Mouse (Mus musculus): ENCODE results near the gene Pafah2. TPM values are rescaled to one million over a fixed set of nuclear protein-coding genes. Genes with fewer than 3 reads are reported as not detected.

Pafah2 gene
- polyA plus RNA-seq, 1 experiment = not detected

- Histone ChIP-seq H3K4me1 (ENCODE audit: control insufficient read depth, insufficient read depth, low read length) (peaks cover 9% of the 10 kb centered on the region), H3K27ac (ENCODE audit: insufficient read depth, low read depth, low read length) (no peak overlapping the region), H3K4me3 (ENCODE audit: insufficient read depth, low read depth, low read length) (no peak overlapping the region)
- TF ChIP-seq CTCF (IDR thresholded peaks at IDR 0.05; ENCODE audit: insufficient read depth, low read depth, low read length) (no peak), POLR2A (IDR thresholded peaks at IDR 0.05; ENCODE audit: insufficient read depth, low read depth, low read length) (no peak)
- 87% methylated on average over 7 of the region's 7 CpGs for whole genome bisulfite sequencing
Observed at GRCm38 (mm10) chr4:134423949-134424348, 27.8 kb downstream of the Pafah2 start.

- Histone ChIP-seq H3K4me3 (ENCODE audit: insufficient read depth, low read depth, low read length) (no peak overlapping the region), H3K4me1 (ENCODE audit: control insufficient read depth, insufficient read depth, low read length) (peaks cover 14% of the 10 kb centered on the region), H3K27ac (ENCODE audit: insufficient read depth, low read depth, low read length) (peak overlapping the region; percentile 17; the same call in 1 of the 2 replicates)
- 47% methylated on average over 7 of the region's 7 CpGs for WGBS
- TF ChIP-seq CTCF (IDR thresholded peaks at IDR 0.05; ENCODE audit: insufficient read depth, low read depth, low read length) (no peak), POLR2A (IDR thresholded peaks at IDR 0.05; ENCODE audit: insufficient read depth, low read depth, low read length) (no peak)
Observed at GRCm38 (mm10) chr4:134425088-134425487, 29.0 kb downstream of the Pafah2 start.

GRCm38 (mm10) chr4:134430381-134431004 lies 34.4 kb downstream of the Pafah2 start:
- no peak for TF ChIP-seq CTCF (IDR thresholded peaks at IDR 0.05; ENCODE audit: insufficient read depth, low read depth, low read length)
- no peak for TF ChIP-seq POLR2A (IDR thresholded peaks at IDR 0.05; ENCODE audit: insufficient read depth, low read depth, low read length)
- H3K4me3 ChIP-seq (ENCODE audit: insufficient read depth, low read depth, low read length) = no peak overlapping the region
- WGBS = 20% methylated on average over 23 of the region's 23 CpGs

GRCm38 (mm10) chr4:134432686-134433360 lies 36.7 kb downstream of the Pafah2 start:
- Histone ChIP-seq H3K4me1 (ENCODE audit: control insufficient read depth, insufficient read depth, low read length) (peaks cover 17% of the 10 kb centered on the region), H3K4me3 (ENCODE audit: insufficient read depth, low read depth, low read length) (no peak overlapping the region), H3K27ac (ENCODE audit: insufficient read depth, low read depth, low read length) (no peak overlapping the region)
- TF ChIP-seq CTCF (IDR thresholded peaks at IDR 0.05; ENCODE audit: insufficient read depth, low read depth, low read length) (no peak), POLR2A (IDR thresholded peaks at IDR 0.05; ENCODE audit: insufficient read depth, low read depth, low read length) (no peak)
- 67% methylated on average over 15 of the region's 15 CpGs for WGBS

More at GRCm38 (mm10) chr4:134430381-134431004, 34.4 kb downstream of the Pafah2 start:
- Histone ChIP-seq H3K27ac (ENCODE audit: insufficient read depth, low read depth, low read length) (peak overlapping the region; percentile 95), H3K4me1 (ENCODE audit: control insufficient read depth, insufficient read depth, low read length) (peaks cover 17% of the 10 kb centered on the region)

- H3K4me3 ChIP-seq (ENCODE audit: insufficient read depth, low read depth, low read length) = no peak overlapping the region
- H3K27ac ChIP-seq (ENCODE audit: insufficient read depth, low read depth, low read length) = no peak overlapping the region
- peaks cover 10% of the 10 kb centered on the region for H3K4me1 ChIP-seq (ENCODE audit: control insufficient read depth, insufficient read depth, low read length)
- TF ChIP-seq CTCF (IDR thresholded peaks at IDR 0.05; ENCODE audit: insufficient read depth, low read depth, low read length) = no peak
- no peak for TF ChIP-seq POLR2A (IDR thresholded peaks at IDR 0.05; ENCODE audit: insufficient read depth, low read depth, low read length)
- 71% methylated on average over 7 of the region's 7 CpGs for WGBS
Observed at GRCm38 (mm10) chr4:134436185-134436584, 40.1 kb downstream of the Pafah2 start.

- Histone ChIP-seq H3K27ac (ENCODE audit: insufficient read depth, low read depth, low read length) (no peak overlapping the region), H3K4me1 (ENCODE audit: control insufficient read depth, insufficient read depth, low read length) (peaks cover 6% of the 10 kb centered on the region), H3K4me3 (ENCODE audit: insufficient read depth, low read depth, low read length) (no peak overlapping the region)
- no peak for TF ChIP-seq CTCF (IDR thresholded peaks at IDR 0.05; ENCODE audit: insufficient read depth, low read depth, low read length)
- no peak for TF ChIP-seq POLR2A (IDR thresholded peaks at IDR 0.05; ENCODE audit: insufficient read depth, low read depth, low read length)
- 86% methylated on average over 10 of the region's 10 CpGs for WGBS
Observed at GRCm38 (mm10) chr4:134436659-134437058, 40.5 kb downstream of the Pafah2 start.

- TF ChIP-seq POLR2A (IDR thresholded peaks at IDR 0.05; ENCODE audit: insufficient read depth, low read depth, low read length) = no peak
- no peak for TF ChIP-seq CTCF (IDR thresholded peaks at IDR 0.05; ENCODE audit: insufficient read depth, low read depth, low read length)
- 62% methylated on average over 3 of the region's 3 CpGs for WGBS
- H3K27ac ChIP-seq (ENCODE audit: insufficient read depth, low read depth, low read length) = no peak overlapping the region
- H3K4me3 ChIP-seq (ENCODE audit: insufficient read depth, low read depth, low read length) = no peak overlapping the region
- H3K4me1 ChIP-seq (ENCODE audit: control insufficient read depth, insufficient read depth, low read length) = peaks cover 6% of the 10 kb centered on the region
Observed at GRCm38 (mm10) chr4:134439119-134439518, 43.0 kb downstream of the Pafah2 start.

- no peak overlapping the region for H3K27ac ChIP-seq (ENCODE audit: insufficient read depth, low read depth, low read length)
Observed at GRCm38 (mm10) chr4:134439919-134440318, 43.8 kb downstream of the Pafah2 start.

GRCm38 (mm10) chr4:134442216-134442615 lies 46.1 kb downstream of the Pafah2 start:
- Histone ChIP-seq H3K27ac (ENCODE audit: insufficient read depth, low read depth, low read length) (no peak overlapping the region), H3K4me3 (ENCODE audit: insufficient read depth, low read depth, low read length) (no peak overlapping the region), H3K4me1 (ENCODE audit: control insufficient read depth, insufficient read depth, low read length) (peaks cover 22% of the 10 kb centered on the region)
- TF ChIP-seq POLR2A (IDR thresholded peaks at IDR 0.05; ENCODE audit: insufficient read depth, low read depth, low read length) (no peak), CTCF (IDR thresholded peaks at IDR 0.05; ENCODE audit: insufficient read depth, low read depth, low read length) (no peak)
- 92% methylated on average over 4 of the region's 4 CpGs for WGBS

More at GRCm38 (mm10) chr4:134439919-134440318, 43.8 kb downstream of the Pafah2 start:
- H3K4me1 ChIP-seq (ENCODE audit: control insufficient read depth, insufficient read depth, low read length) = peaks cover 9% of the 10 kb centered on the region
- 58% methylated on average over 4 of the region's 4 CpGs for WGBS
- no peak overlapping the region for H3K4me3 ChIP-seq (ENCODE audit: insufficient read depth, low read depth, low read length)
- TF ChIP-seq CTCF (IDR thresholded peaks at IDR 0.05; ENCODE audit: insufficient read depth, low read depth, low read length) (no peak), POLR2A (IDR thresholded peaks at IDR 0.05; ENCODE audit: insufficient read depth, low read depth, low read length) (no peak)

Data from olfactory bulb, adult 2 months (tissue).